ENCODE assay signal across 20 mouse cellular contexts in the genomic region with DNA sequence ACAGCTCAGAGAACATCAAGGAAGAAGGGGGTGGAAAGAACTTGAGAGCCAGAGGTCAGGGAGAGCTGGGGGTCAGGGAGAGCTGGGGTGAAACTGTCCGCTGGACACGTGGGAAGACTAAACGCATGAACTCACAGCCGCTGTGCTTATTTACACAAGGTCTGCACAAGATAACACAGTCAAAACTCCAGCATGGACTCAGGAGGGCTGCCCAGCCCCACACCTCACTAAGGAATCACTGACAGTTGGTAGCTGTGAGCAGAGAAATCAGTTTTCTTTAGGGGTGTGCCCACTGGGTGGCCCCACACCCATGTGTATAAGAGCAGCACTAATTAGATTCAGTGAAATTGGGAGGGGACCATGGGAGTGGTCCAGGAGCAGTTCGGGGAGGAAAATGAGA. TPM values are rescaled to one million over a fixed set of nuclear protein-coding genes. Genes with fewer than 3 reads are reported as not detected.
DNase-seq lines count a peak whose midpoint lies in the region; ATAC-seq and TF ChIP-seq lines count a peak whose summit lies in the region.
"Had no signal": no experiment of that assay in that cellular context is flagged by ENCODE, and none has a peak within 500 bp of the region (broad histone marks: within the 10 kb centered on the region; RNA-seq: fewer than 3 reads in every experiment).

No protein-coding gene starts in this region.

- no peak overlapping the region for H3K4me3 ChIP-seq in kidney, embryonic 16.5 days (ENCODE audit: low read length)
- no peak overlapping the region for H3K4me3 ChIP-seq in stomach, embryonic 15.5 days (replicated peaks)
- H3K4me3 ChIP-seq in stomach, postnatal 0 days (ENCODE audit: low read depth, low read length): no peak overlapping the region
- no peak overlapping the region for H3K4me3 ChIP-seq in intestine, postnatal 0 days (ENCODE audit: low read depth, low read length)
- H3K4me3 ChIP-seq in stomach, embryonic 16.5 days (replicated peaks; ENCODE audit: low read length): no peak overlapping the region
- H3K4me3 ChIP-seq: embryonic facial prominence, embryonic 12.5 days; forebrain, embryonic 12.5 days; heart, embryonic 12.5 days; hindbrain, embryonic 10.5 days had no signal

- no peak overlapping the region for H3K4me2 ChIP-seq in kidney, embryonic 16.5 days (replicated peaks; ENCODE audit: low read depth, low read length)
- H3K4me2 ChIP-seq in stomach, embryonic 15.5 days: no peak overlapping the region
- H3K4me2 ChIP-seq in stomach, postnatal 0 days (replicated peaks; ENCODE audit: low read depth): no peak overlapping the region
- H3K4me2 ChIP-seq in intestine, postnatal 0 days (replicated peaks; ENCODE audit: low read depth): no peak overlapping the region
- H3K4me2 ChIP-seq in stomach, embryonic 16.5 days (ENCODE audit: low read depth, low read length): no peak overlapping the region
- H3K4me2 ChIP-seq: embryonic facial prominence, embryonic 12.5 days; forebrain, embryonic 12.5 days; heart, embryonic 12.5 days had no signal

- no peak for TF ChIP-seq EP300 in stomach, postnatal 0 days (optimal IDR thresholded peaks at IDR 0.05)

- H3K27ac ChIP-seq in kidney, embryonic 16.5 days (ENCODE audit: low read length): no peak overlapping the region
- H3K27ac ChIP-seq in stomach, embryonic 15.5 days: no peak overlapping the region
- no peak overlapping the region for H3K27ac ChIP-seq in stomach, postnatal 0 days (replicated peaks)
- no peak overlapping the region for H3K27ac ChIP-seq in intestine, postnatal 0 days (ENCODE audit: low read depth, low read length)
- no peak overlapping the region for H3K27ac ChIP-seq in stomach, embryonic 16.5 days (ENCODE audit: low read length)
- H3K27ac ChIP-seq: embryonic facial prominence, embryonic 12.5 days; forebrain, embryonic 12.5 days; hindbrain, embryonic 10.5 days had no signal

- no peak overlapping the region for H3K9ac ChIP-seq in kidney, embryonic 16.5 days (replicated peaks; ENCODE audit: low read length)
- no peak overlapping the region for H3K9ac ChIP-seq in stomach, embryonic 15.5 days
- no peak overlapping the region for H3K9ac ChIP-seq in stomach, postnatal 0 days (ENCODE audit: low read length)
- no peak overlapping the region for H3K9ac ChIP-seq in intestine, postnatal 0 days (ENCODE audit: low read depth, low read length)
- no peak overlapping the region for H3K9ac ChIP-seq in stomach, embryonic 16.5 days (ENCODE audit: low read length)
- H3K9ac ChIP-seq: embryonic facial prominence, embryonic 12.5 days; forebrain, embryonic 12.5 days; heart, embryonic 12.5 days had no signal

- DNase-seq in kidney, adult 18-20 months: no peak
- DNase-seq in stomach, postnatal 0 days (ENCODE audit: low spot score): no peak
- no peak for DNase-seq in lung, postnatal 36 days
- DNase-seq in T-cell, adult 2 months (ENCODE audit: low spot score): no peak
- DNase-seq: adrenal gland, postnatal 10 days; cerebellum, adult 11 months; cerebellum, adult 8-10 months; cerebellum, postnatal 14 days; embryo, embryonic 11 days; gastrocnemius, postnatal 10 days; heart, adult 18-20 months had no signal

- H3K4me1 ChIP-seq in kidney, embryonic 16.5 days (ENCODE audit: insufficient read depth, low read length): no peaks in the 10 kb centered on the region
- H3K4me1 ChIP-seq in stomach, embryonic 15.5 days: no peaks in the 10 kb centered on the region
- H3K4me1 ChIP-seq in stomach, postnatal 0 days (replicated peaks; ENCODE audit: control insufficient read depth, insufficient read depth): no peaks in the 10 kb centered on the region
- H3K4me1 ChIP-seq in intestine, postnatal 0 days (replicated peaks; ENCODE audit: control insufficient read depth, insufficient read depth, low read length): no peaks in the 10 kb centered on the region
- no peaks in the 10 kb centered on the region for H3K4me1 ChIP-seq in stomach, embryonic 16.5 days (ENCODE audit: control insufficient read depth, insufficient read depth, low read length)
- H3K4me1 ChIP-seq: embryonic facial prominence, embryonic 12.5 days; forebrain, embryonic 12.5 days; hindbrain, embryonic 10.5 days had no signal

- no peaks in the 10 kb centered on the region for H3K9me3 ChIP-seq in kidney, embryonic 16.5 days (ENCODE audit: low read length)
- no peaks in the 10 kb centered on the region for H3K9me3 ChIP-seq in stomach, embryonic 15.5 days
- no peaks in the 10 kb centered on the region for H3K9me3 ChIP-seq in stomach, postnatal 0 days (ENCODE audit: control insufficient read depth, low read length)
- H3K9me3 ChIP-seq in intestine, postnatal 0 days (ENCODE audit: control insufficient read depth): no peaks in the 10 kb centered on the region
- H3K9me3 ChIP-seq in stomach, embryonic 16.5 days (replicated peaks; ENCODE audit: control insufficient read depth, low read length): no peaks in the 10 kb centered on the region
- H3K9me3 ChIP-seq: embryonic facial prominence, embryonic 12.5 days; forebrain, embryonic 12.5 days; heart, embryonic 12.5 days; hindbrain, embryonic 10.5 days had no signal

- no peaks in the 10 kb centered on the region for H3K27me3 ChIP-seq in kidney, embryonic 16.5 days (ENCODE audit: insufficient read depth, low read length)
- no peaks in the 10 kb centered on the region for H3K27me3 ChIP-seq in stomach, embryonic 15.5 days (replicated peaks)
- no peaks in the 10 kb centered on the region for H3K27me3 ChIP-seq in stomach, postnatal 0 days (ENCODE audit: control insufficient read depth, insufficient read depth, low read length)
- H3K27me3 ChIP-seq in intestine, postnatal 0 days (replicated peaks; ENCODE audit: control insufficient read depth, insufficient read depth, low read length): no peaks in the 10 kb centered on the region
- H3K27me3 ChIP-seq in stomach, embryonic 16.5 days (ENCODE audit: control insufficient read depth, insufficient read depth, low read length): no peaks in the 10 kb centered on the region
- H3K27me3 ChIP-seq: embryonic facial prominence, embryonic 12.5 days; forebrain, embryonic 12.5 days; heart, embryonic 12.5 days had no signal

- no peaks in the 10 kb centered on the region for H3K36me3 ChIP-seq in kidney, embryonic 16.5 days (ENCODE audit: insufficient read depth, low read length)
- no peaks in the 10 kb centered on the region for H3K36me3 ChIP-seq in stomach, embryonic 15.5 days
- H3K36me3 ChIP-seq in stomach, postnatal 0 days (ENCODE audit: control insufficient read depth, insufficient read depth, low read length): no peaks in the 10 kb centered on the region
- H3K36me3 ChIP-seq in intestine, postnatal 0 days (ENCODE audit: control insufficient read depth, insufficient read depth): no peaks in the 10 kb centered on the region
- no peaks in the 10 kb centered on the region for H3K36me3 ChIP-seq in stomach, embryonic 16.5 days (ENCODE audit: control insufficient read depth, insufficient read depth, low read length)
- H3K36me3 ChIP-seq: embryonic facial prominence, embryonic 12.5 days; forebrain, embryonic 12.5 days; heart, embryonic 12.5 days; hindbrain, embryonic 10.5 days had no signal

- TF ChIP-seq CTCF in stomach, postnatal 0 days (IDR thresholded peaks at IDR 0.05; ENCODE audit: low read depth): no peak
- TF ChIP-seq CTCF in intestine, postnatal 0 days (IDR thresholded peaks at IDR 0.05; ENCODE audit: low read depth): peak; percentile 18; the same call in 1 of the 2 replicates

- ATAC-seq in kidney, embryonic 16.5 days (ENCODE audit: low FRiP score, low TSS enrichment): peak; percentile 81; the same call in 1 of the 2 replicates
- ATAC-seq in stomach, embryonic 15.5 days (ENCODE audit: insufficient read depth, low FRiP score, low read depth): peak; percentile 43; the same call in 1 of the 2 replicates
- ATAC-seq in stomach, postnatal 0 days (ENCODE audit: low FRiP score, low TSS enrichment): no peak
- 0 out of 2 replicates have a peak, but pooled peaks have one; percentile 22 for ATAC-seq in intestine, postnatal 0 days
- peak; percentile 66; the same call in 1 of the 2 replicates for ATAC-seq in stomach, embryonic 16.5 days (ENCODE audit: insufficient read depth, low FRiP score)
- ATAC-seq: forebrain, embryonic 16.5 days had no signal

- 29% methylated on average over 5 of the region's 5 CpGs for WGBS in kidney, embryonic 16.5 days
- 28% methylated on average over 5 of the region's 5 CpGs for WGBS in stomach, embryonic 15.5 days
- WGBS in stomach, postnatal 0 days: 26% methylated on average over 5 of the region's 5 CpGs
- 25% methylated on average over 5 of the region's 5 CpGs for WGBS in intestine, postnatal 0 days
- 28% methylated on average over 5 of the region's 5 CpGs for WGBS in stomach, embryonic 16.5 days

RNA-seq across cellular contexts. Expression of a gene that starts 27.2 kb away (rescaled TPM):
- polyA plus RNA-seq in kidney, embryonic 16.5 days (2015; fragmentation: Nextera tagmentation; extraction: Ambion mirVana): 25.1 and 26.3 TPM in 2 replicates
- 9.4 and 13.7 TPM in 2 replicates for polyA plus RNA-seq in stomach, embryonic 15.5 days (2015; fragmentation: Nextera tagmentation; extraction: Ambion mirVana)
- polyA plus RNA-seq in stomach, postnatal 0 days (2015; fragmentation: Nextera tagmentation; extraction: Ambion mirVana): 0.24 and 0.27 TPM in 2 replicates
- polyA plus RNA-seq in intestine, postnatal 0 days (2015; fragmentation: Nextera tagmentation; extraction: Ambion mirVana): 29.2 and 29.3 TPM in 2 replicates
- polyA plus RNA-seq in stomach, embryonic 16.5 days (2015; fragmentation: Nextera tagmentation; extraction: Ambion mirVana): 7.5 and 9.6 TPM in 2 replicates
- polyA plus RNA-seq: forebrain, embryonic 16.5 days had no signal
